Mouse (Mus musculus) spleen, postnatal 10 days (tissue): ENCODE measurements around the gene Ptprm.
"Not testable (repeated sequence)": the region's sequence is repeated elsewhere in the genome, so short reads cannot be mapped to it uniquely, and the experiment has no call there.

Experiments used
- DNase-seq, 2 experiments: peaks; one replicate each; pipeline ENCODE4 v3.0.0; 2021 to 2022; ENCODE audit warnings: low spot score in 2 of 2

Ptprm gene

DNA sequence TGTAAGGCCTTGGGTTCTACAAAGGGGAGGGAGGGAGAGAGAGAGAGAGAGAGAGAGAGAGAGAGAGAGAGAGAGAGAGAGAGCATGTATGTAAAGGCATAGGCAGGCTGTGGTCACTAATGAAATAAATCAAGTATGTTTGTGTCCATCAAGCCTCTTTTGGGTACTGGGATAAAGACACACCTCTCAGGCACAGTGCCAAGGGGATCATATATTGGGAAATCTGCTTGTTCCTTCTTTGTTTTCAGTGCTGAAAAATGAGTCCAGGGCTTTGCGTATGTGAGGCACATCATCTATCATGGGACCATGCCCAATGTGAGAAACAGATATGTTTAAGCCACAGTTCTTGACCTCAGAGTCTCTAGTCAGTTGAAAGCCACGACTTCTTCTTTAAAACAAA lies 475.1 kb downstream of the Ptprm start:
- no peak for DNase-seq

DNA sequence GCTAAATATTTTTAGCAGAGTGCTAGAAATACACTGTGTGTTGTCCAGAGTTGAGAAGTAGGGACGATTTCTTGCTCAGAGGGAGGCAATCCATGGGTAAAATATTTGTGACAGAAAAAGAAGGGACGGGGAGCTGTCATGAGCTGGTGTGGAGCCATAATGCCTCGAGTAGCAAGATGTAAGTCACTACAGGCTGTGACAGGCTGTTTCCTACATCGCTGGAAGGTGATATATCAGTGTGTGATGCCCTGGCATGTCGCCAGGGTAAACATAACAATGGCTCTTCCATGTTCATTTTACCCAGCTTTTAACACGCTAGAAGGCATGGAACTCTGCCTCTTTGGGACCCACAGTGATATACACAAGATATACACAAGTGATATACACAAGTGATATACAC lies 476.7 kb downstream of the Ptprm start:
- DNase-seq, result no peak

DNA sequence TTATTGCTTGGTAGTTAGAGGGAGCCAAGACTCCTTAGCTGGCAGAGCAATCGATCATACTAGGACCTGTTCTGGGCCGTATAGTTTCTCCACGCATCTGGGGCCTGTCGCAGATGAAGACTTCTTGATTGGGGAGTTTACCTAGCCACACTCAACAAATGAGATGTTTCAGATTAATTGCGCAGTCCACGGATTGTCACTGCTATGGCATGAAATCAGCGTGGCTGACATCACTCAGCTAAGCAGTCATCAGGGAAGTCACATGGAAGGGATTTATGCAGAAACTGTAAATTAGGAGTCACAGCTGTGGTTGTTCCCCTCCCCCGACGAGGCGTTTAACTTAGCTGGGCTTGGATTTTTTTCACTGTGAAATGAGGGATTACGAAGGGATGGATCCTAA lies 479.4 kb downstream of the Ptprm start:
- DNase-seq, result no peak

GRCm38 (mm10) chr17:66871396-66871795 lies 482.9 kb downstream of the Ptprm start:
- DNase-seq, result no peak

DNA sequence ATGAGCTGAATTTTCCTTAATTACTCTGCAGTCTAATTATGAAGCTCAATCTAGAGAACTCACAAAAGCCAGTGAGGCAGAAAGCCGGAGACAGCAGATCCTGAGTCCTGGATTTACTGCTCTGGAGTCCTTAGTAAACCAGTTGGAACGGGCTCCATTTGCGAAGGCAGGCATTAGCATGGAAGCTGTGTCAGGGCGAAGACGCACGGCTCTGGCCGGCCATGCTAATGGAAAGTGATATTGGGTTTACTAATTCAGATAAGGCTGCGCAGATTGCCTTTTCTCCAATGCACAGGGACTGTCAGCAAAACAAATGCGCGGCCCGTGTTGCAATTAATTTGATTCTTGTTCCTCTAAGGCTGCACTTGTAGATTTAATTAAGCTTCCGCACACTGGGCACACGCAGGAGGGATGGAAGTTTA lies 484.7 kb downstream of the Ptprm start:
- no peak for DNase-seq

GRCm38 (mm10) chr17:66864441-66864840 lies 489.8 kb downstream of the Ptprm start:
- no peak for DNase-seq

- no peak for DNase-seq
These were observed 492.7 kb downstream of the Ptprm start for GRCm38 (mm10) chr17:66861557-66861956.

GRCm38 (mm10) chr17:66858757-66859156 lies 495.5 kb downstream of the Ptprm start:
- DNase-seq, result no peak

GRCm38 (mm10) chr17:66852496-66852895 lies 501.8 kb downstream of the Ptprm start:
- no peak for DNase-seq

DNA sequence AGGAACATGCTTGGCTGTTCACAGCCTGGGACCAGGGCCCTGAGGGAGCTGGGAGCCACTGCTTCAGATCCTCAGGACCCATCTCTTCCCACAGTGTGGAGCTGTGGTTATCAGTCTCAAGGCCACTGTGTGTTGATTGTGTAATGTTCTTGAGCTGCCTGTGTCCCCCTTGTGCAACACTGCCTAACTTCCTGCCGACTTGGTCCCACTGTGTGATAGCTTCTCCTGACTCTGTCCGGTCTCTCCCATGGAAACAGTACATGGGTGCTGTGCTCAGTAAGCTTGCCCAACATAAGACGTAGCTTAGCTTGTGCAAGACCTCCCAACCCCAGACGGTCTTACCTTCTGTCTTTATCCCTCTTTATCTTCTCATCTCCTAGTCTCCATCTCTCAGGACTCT lies 507.2 kb downstream of the Ptprm start:
- DNase-seq, result not testable (repeated sequence)

DNA sequence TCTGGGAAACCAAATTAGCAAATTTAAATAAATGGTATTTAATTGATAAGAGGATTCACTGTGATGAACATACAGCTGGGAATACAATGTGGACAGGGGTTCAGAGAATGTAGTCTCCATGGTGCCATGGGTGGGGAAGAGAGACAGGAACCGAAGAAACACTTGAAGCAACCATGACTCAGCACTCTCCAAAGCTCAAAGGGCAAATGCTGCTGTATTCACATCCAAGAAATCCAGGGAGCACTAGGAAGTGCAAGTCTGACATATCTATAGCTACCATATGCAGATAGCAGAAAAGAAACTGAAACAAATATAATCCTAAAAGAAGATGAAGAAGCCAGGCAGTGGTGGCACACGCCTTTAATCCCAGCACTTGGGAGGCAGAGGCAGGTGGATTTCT lies 531.9 kb downstream of the Ptprm start:
- no peak for DNase-seq

DNA sequence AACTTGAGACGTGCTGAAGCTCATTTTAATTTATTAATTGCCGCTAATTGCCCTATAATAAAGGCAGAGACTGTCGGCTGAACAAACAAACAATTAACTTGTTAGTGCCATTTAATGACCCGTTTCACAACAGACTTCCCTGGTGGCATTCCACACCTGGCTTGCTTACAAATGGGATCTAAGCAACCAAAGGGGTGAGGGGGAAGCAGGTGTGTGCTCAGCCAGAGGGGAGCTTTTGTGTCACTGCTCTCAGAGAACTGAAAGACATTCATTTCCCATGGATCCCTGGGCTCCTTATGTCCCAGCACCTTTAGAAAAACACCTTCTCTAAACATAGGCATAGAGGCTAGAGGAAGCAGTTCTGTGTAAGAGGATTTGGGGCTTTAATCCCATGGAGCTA lies 536.9 kb downstream of the Ptprm start:
- DNase-seq, result no peak

DNA sequence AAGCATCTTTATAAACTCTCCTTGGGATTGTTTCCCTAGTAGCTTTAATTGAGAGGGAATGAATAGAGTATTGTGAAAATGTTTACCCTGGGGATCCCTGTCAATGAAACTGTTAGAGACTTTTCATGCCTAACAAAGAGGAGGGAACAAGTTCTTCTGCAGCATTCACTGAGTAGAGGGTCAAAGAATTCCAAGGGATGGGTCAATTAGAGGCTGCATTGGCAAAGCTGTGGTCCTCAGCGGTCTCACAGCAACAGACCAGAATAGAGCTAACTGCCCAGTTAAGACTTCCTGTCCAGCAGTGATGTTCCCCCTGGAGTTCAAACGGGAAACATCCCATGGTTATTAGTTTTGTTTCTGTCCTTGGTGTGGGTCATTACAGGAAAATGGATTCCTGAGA lies 538.3 kb downstream of the Ptprm start:
- DNase-seq, result no peak

DNA sequence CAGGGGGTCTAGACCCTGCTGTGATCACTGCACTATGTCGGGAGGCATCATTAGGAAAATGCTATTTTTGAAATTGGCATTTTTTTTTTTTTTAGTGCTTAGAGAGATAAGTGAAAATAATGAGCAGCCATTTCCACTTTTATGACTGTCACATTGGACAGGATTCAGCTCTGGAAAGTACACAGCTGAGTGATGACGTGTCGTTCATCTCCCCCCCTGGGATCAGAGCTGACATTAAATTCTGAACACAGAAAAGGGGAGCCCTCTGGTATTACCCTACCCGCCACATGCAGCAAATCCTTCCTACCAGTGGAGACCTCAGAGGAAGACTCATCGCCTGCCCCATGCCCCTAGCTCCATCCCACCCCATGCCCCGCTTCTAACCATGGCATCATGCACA lies 540.5 kb downstream of the Ptprm start:
- no peak for DNase-seq

DNA sequence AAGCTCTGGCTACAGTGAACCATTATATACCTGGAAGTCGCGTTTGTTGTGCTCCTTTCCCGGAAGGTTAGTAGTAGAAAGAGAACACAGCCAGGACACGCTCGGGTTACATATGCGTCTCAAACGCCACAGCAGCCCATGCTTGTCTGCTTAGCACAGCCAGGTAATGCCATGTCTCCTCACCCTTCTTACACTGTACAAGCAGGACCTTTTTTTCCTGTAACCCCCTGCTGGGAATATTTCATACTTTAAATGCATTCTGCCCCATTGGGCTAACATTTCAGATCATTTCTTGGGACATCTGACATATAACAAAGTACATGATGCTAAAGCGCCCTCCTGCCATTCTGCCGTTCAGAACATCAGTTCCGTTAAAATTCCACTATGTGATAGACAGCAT lies 540.9 kb downstream of the Ptprm start:
- DNase-seq, result no peak

- DNase-seq, result no peak
These were observed 544.5 kb downstream of the Ptprm start for GRCm38 (mm10) chr17:66809786-66810185.

DNA sequence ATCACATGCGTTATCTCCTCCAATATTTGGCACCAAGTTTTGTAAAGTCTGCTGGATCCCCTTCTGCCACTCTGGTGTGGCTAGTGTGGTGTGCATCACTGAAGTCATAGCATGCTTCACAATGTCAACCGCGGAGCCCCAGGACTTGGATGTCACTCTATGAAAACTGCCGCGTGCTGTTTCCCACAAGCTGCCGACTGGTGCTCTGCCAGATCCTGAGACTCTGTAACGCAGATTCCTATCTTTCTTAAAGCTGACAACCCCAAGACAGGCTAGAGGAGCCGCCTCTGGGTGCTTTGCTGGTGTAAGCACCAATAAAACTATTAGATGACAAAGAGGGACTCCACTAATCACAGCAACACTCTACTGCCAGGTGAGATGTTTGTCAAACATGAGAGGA lies 546.1 kb downstream of the Ptprm start:
- no peak for DNase-seq

GRCm38 (mm10) chr17:66801831-66802687 lies 552.2 kb downstream of the Ptprm start:
- DNase-seq, result no peak

DNA sequence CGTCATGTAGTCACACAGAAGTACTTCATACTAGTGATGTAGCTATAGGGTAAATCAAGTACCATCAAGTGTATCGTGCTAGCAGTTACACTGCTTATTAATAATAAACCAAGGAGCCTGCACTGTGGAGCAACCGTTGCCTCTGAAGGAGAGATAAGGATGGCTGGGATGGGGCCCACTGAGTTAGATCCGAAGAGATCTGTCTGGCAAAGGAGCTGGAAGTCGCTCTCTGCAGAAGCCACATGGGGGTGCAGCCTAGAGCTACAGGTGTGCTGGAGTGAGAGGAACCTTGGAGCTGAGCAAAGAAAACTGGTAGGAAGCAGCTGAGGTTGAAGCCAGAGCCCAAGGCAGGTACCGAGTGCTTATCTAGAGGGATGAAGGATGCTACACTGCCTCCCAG lies 554.0 kb downstream of the Ptprm start:
- no peak for DNase-seq

DNA sequence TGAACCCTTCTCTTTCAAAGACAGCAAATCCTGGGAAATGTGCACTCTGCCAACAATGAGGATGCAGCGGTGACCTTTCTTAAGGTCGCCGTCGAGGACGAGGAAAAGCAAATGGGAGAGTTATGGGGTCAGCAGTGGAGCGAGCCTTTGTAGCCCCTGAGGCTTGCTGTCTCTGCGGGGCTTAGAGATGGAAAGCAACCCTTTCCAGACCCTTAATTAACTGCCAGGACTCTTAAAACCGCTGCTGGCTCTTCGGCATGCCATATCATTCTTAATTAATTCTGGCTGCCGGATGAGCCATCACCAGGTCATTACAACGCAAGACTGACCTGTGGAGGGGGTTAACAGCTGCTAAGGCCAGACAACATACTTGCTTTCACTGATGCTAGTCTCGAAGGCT lies 568.1 kb downstream of the Ptprm start:
- DNase-seq, result no peak

- DNase-seq, result no peak
These were observed 568.7 kb downstream of the Ptprm start for GRCm38 (mm10) chr17:66785586-66785985.

DNA sequence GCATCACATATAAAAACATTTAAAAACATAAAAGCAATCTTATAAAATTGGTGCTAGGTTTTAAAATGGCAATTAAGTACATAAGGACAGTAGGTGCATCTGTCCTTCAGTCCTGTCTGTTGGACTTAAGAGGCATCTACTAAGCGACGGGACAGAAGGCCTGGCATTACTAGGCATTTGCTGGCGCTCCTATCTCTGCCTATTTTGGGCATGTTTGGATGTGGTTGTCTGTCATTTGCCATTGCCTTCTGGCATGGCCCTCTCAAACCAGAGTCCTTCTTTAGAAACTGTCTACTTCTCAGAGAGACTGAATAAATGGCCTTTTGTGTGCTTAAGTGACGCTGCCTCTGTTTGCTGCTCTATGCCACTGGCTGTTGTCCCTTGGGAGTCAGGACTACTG lies 570.7 kb downstream of the Ptprm start:
- no peak for DNase-seq

GRCm38 (mm10) chr17:66783075-66783492 lies 571.2 kb downstream of the Ptprm start:
- DNase-seq, result no peak

DNA sequence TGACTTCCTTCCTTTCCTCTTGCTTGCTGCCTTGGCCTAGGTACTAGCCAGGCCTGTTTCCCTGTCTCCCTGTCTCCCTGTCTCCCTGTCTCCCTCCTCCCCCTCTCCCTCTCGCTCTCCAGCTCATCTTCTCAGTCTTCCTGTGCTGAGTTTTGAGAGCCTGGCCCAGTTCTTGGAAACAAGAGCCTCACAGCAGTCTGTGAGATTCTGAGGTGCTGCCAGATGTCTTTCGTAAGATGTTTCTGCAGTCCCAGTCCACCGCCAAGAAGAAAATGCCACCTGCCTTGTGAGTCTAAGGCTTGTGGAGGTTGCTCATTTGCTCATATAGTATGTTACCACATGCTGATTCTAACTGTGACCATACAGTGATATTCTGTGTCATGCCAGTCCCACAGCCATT lies 572.3 kb downstream of the Ptprm start:
- no peak for DNase-seq
